Mouse (Mus musculus): ENCODE results near the gene Plxna1.

Plxna1 gene

GRCm38 (mm10) chr6:89328634-89329033 lies 33.8 kb downstream of the Plxna1 start:
- no peak for DNase-seq

GRCm38 (mm10) chr6:89327746-89328491 lies 34.5 kb downstream of the Plxna1 start:
- DNase-seq, result no peak

- no peak for DNase-seq
These were observed 37.6 kb downstream of the Plxna1 start for GRCm38 (mm10) chr6:89324842-89325241.

- DNase-seq, result no peak
These were observed 47.2 kb downstream of the Plxna1 start for GRCm38 (mm10) chr6:89315263-89315662.

- no peak for DNase-seq
These were observed 50.9 kb downstream of the Plxna1 start for GRCm38 (mm10) chr6:89311518-89311917.

GRCm38 (mm10) chr6:89310236-89310635 lies 52.2 kb downstream of the Plxna1 start:
- DNase-seq, result no peak

- no peak for DNase-seq
These were observed 54.0 kb downstream of the Plxna1 start for GRCm38 (mm10) chr6:89308213-89308973.

GRCm38 (mm10) chr6:89304375-89305058 lies 57.9 kb downstream of the Plxna1 start:
- DNase-seq, result no peak

GRCm38 (mm10) chr6:89299818-89300217 lies 62.6 kb downstream of the Plxna1 start:
- no peak for DNase-seq

GRCm38 (mm10) chr6:89296909-89297695 lies 65.3 kb downstream of the Plxna1 start:
- no peak for DNase-seq

GRCm38 (mm10) chr6:89296001-89296709 lies 66.3 kb downstream of the Plxna1 start:
- DNase-seq, result no peak

- DNase-seq, result no peak
These were observed 67.8 kb downstream of the Plxna1 start for GRCm38 (mm10) chr6:89294621-89295020.

GRCm38 (mm10) chr6:89291494-89291893 lies 70.9 kb downstream of the Plxna1 start:
- DNase-seq, result no peak

GRCm38 (mm10) chr6:89288156-89288555 lies 74.3 kb downstream of the Plxna1 start:
- DNase-seq, result no peak

GRCm38 (mm10) chr6:89286700-89287428 lies 75.6 kb downstream of the Plxna1 start:
- no peak for DNase-seq

- DNase-seq, result no peak
These were observed 76.1 kb downstream of the Plxna1 start for GRCm38 (mm10) chr6:89286286-89286655.

- DNase-seq, result no peak
These were observed 76.7 kb downstream of the Plxna1 start for GRCm38 (mm10) chr6:89285561-89286285.

GRCm38 (mm10) chr6:89285116-89285515 lies 77.3 kb downstream of the Plxna1 start:
- no peak for DNase-seq

GRCm38 (mm10) chr6:89283095-89283494 lies 79.3 kb downstream of the Plxna1 start:
- no peak for DNase-seq

GRCm38 (mm10) chr6:89282626-89283025 lies 79.8 kb downstream of the Plxna1 start:
- no peak for DNase-seq

Measured in cerebellum, postnatal 25 days (tissue).